Mouse (Mus musculus) ES-E14 (cell line): Measurements from ENCODE around the gene Ldb3.

Experiments used
- CHD2 ChIP-seq: IDR thresholded peaks from 2 replicates; pipeline ENCODE4 v1.6.1; 2014; ENCODE audit warnings: mild to moderate bottlenecking, low read depth, low read length, inconsistent platforms
- MAFK ChIP-seq: IDR thresholded peaks from 2 replicates; pipeline ENCODE4 v1.6.1; 2014; ENCODE audit warnings: mild to moderate bottlenecking, low read depth, low read length, inconsistent platforms; ENCODE audit not compliant: insufficient read depth

GRCm38 (mm10) chr14:34611591-34611990, 23.1 kb upstream of the Ldb3 start:
- no peak for TF ChIP-seq CHD2
- no peak for TF ChIP-seq MAFK
